Mouse (Mus musculus) MEL (cell line): ENCODE data around the gene Agps.

Experiments used
- CTCF ChIP-seq, 3 experiments: IDR thresholded peaks in 2 of 3; conservative IDR thresholded peaks in 1 of 3; 2 replicates each; pipeline ENCODE4 v1.5.1; 2011 to 2012; ENCODE audit warnings: low read length in 3 of 3, low read depth in 2 of 3, mild to moderate bottlenecking in 2 of 3, improper control_type of control experiment in 1 of 3, inconsistent platforms in 1 of 3, mixed read lengths in 1 of 3, moderate library complexity in 1 of 3; ENCODE audit not compliant: control insufficient read depth in 1 of 3, insufficient read depth in 1 of 3, poor library complexity in 1 of 3, severe bottlenecking in 1 of 3
- EP300 ChIP-seq, 2 experiments: IDR thresholded peaks; 2 replicates each; pipeline ENCODE4 v1.6.1; 2011; ENCODE audit warnings: improper control_type of control experiment in 2 of 2, low read length in 2 of 2, low read depth in 1 of 2, mild to moderate bottlenecking in 1 of 2
- GABPA ChIP-seq: IDR thresholded peaks from 2 replicates; pipeline ENCODE4 v1.6.1; 2012; ENCODE audit warnings: low read depth, mild to moderate bottlenecking, inconsistent platforms, low read length, improper control_type of control experiment, moderate library complexity
- GATA1 ChIP-seq: IDR thresholded peaks from 2 replicates; pipeline ENCODE4 v1.6.1; 2011; ENCODE audit warnings: low read depth, low read length, improper control_type of control experiment
- KAT2A ChIP-seq: conservative IDR thresholded peaks from 2 replicates; pipeline ENCODE4 v1.6.1; 2012; ENCODE audit warnings: low read depth, low read length, improper control_type of control experiment, inconsistent platforms
- TCF12 ChIP-seq: IDR thresholded peaks from 2 replicates; pipeline ENCODE4 v1.6.1; 2014; ENCODE audit warnings: low read depth, mild to moderate bottlenecking, inconsistent platforms, low read length, improper control_type of control experiment, moderate library complexity
- USF2 ChIP-seq, 2 experiments: IDR thresholded peaks; 2 replicates each; pipeline ENCODE4 v1.6.1; 2011 to 2012; ENCODE audit warnings: improper control_type of control experiment in 2 of 2, low read length in 2 of 2, borderline replicate concordance in 1 of 2, inconsistent platforms in 1 of 2, low read depth in 1 of 2, mild to moderate bottlenecking in 1 of 2; ENCODE audit not compliant: insufficient read depth in 1 of 2
- ZMIZ1 ChIP-seq: IDR thresholded peaks from 2 replicates; pipeline ENCODE4 v1.6.1; 2012; ENCODE audit warnings: low read depth, mild to moderate bottlenecking, inconsistent platforms, low read length, improper control_type of control experiment, moderate library complexity

- TF ChIP-seq CTCF (IDR thresholded peaks at IDR 0.05 in 2 of 3, conservative IDR thresholded peaks at IDR 0.05 in 1 of 3; ENCODE audit: control insufficient read depth in 1 of 3, insufficient read depth in 1 of 3, low read depth in 2 of 3, low read length in 3 of 3, poor library complexity in 1 of 3, severe bottlenecking in 1 of 3) (no peak), ZMIZ1 (no peak), USF2 (IDR thresholded peaks at IDR 0.05; ENCODE audit: borderline replicate concordance in 1 of 2, insufficient read depth in 1 of 2, low read depth in 1 of 2, low read length in 2 of 2) (no peak), GABPA (no peak), KAT2A (no peak), EP300 (IDR thresholded peaks at IDR 0.05; ENCODE audit: low read depth in 1 of 2, low read length in 2 of 2) (no peak), TCF12 (no peak), GATA1 (no peak)
Measured at GRCm38 (mm10) chr2:75806891-75807290, 25.1 kb upstream of the Agps start.
